Mouse (Mus musculus): Measurements from ENCODE around the gene Sptbn4. TPM values are rescaled to one million over a fixed set of nuclear protein-coding genes. Genes with fewer than 3 reads are reported as not detected.

Gene Sptbn4
- polyA plus RNA-seq, 1 experiment from 2014 or later, result 0.37 TPM

DNA sequence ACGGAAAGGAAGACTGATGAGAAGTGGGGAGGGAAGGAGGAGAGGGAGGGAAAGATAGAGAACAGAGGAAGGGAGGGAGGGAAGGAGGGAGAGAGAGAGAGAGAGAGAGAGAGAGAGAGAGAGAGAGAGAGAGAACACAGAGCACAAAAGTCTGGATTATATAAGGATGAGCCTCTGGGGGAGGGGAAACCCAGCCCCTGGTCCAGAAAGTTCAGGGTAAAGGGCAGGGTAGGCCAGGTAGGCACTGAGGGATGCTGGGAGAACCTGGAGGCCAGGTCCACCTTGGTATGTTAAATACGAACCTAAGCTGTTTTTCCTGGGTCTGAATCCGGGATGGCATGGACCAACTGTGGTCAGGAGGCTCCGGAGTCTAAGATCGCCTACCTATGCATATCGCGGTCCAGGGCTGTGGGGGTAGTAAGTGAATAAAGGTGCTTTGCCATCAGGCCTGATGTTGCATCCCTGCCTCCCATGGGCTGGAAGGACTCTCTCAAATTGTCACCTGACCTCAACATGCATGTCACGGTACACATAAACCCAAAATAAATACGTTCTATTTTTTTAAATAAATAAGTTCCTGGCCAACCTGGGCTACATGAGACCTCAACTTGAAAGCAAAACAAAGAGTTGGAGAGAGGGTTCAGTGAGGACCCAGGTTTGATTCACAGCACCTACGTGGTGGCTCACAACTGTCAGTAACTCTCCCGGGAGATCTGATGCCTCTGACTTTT, 24.1 kb upstream of the Sptbn4 start:
- DNase-seq (ENCODE audit: extremely low spot score, low spot score), result no peak
- Histone ChIP-seq H3K36me3 (replicated peaks) (peaks cover 10% of the 10 kb centered on the region), H3K4me1 (peaks cover 23% of the 10 kb centered on the region), H3K27ac (no peak overlapping the region), H3K4me3 (no peak overlapping the region), H3K9me3 (no peaks in the 10 kb centered on the region), H3K27me3 (ENCODE audit: poor library complexity, severe bottlenecking) (no peaks in the 10 kb centered on the region)
- WGBS, result 93% methylated on average over 11 of the region's 11 CpGs

- DNase-seq (ENCODE audit: extremely low spot score, low spot score), result no peak
- Histone ChIP-seq H3K36me3 (replicated peaks) (no peaks in the 10 kb centered on the region), H3K9me3 (no peaks in the 10 kb centered on the region), H3K27me3 (ENCODE audit: poor library complexity, severe bottlenecking) (no peaks in the 10 kb centered on the region), H3K4me3 (no peak overlapping the region), H3K27ac (no peak overlapping the region), H3K4me1 (peaks cover 9% of the 10 kb centered on the region)
- WGBS, result 46% methylated on average over 4 of the region's 4 CpGs
Observed at GRCm38 (mm10) chr7:27467648-27468047, 20.2 kb upstream of the Sptbn4 start.

DNA sequence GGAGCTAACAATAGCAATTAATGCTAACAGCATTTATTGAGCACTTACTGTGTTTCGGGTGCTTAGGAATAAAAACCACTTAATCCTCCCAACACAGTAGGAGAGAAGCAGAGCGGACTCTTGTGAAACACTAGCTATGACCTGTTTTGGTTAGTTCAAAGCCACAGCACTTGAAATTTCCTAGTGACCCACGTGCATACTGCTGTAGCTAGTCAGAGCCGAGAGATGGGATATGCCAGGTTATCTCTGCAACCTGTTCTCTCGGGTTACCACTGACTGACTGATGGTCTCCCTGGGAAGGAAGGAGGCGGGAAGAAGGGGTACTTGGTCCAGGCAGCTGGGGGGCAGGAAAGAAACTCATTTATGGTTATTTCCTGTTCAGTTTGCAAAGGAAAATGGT, 13.0 kb upstream of the Sptbn4 start:
- no peaks in the 10 kb centered on the region for H3K36me3 ChIP-seq (replicated peaks)
- no peak overlapping the region for H3K4me3 ChIP-seq
- no peaks in the 10 kb centered on the region for H3K27me3 ChIP-seq (ENCODE audit: poor library complexity, severe bottlenecking)
- DNase-seq (ENCODE audit: extremely low spot score, low spot score), result no peak
- H3K9me3 ChIP-seq, result peaks cover 5% of the 10 kb centered on the region; the same call in 1 of the 2 replicates
- no peak overlapping the region for H3K27ac ChIP-seq
- H3K4me1 ChIP-seq, result no peaks in the 10 kb centered on the region
- WGBS, result 86% methylated on average over 6 of the region's 6 CpGs

GRCm38 (mm10) chr7:27459640-27460039, 12.2 kb upstream of the Sptbn4 start:
- Histone ChIP-seq H3K27ac (no peak overlapping the region), H3K36me3 (replicated peaks) (no peaks in the 10 kb centered on the region), H3K9me3 (peaks cover 5% of the 10 kb centered on the region; the same call in 1 of the 2 replicates), H3K4me3 (no peak overlapping the region), H3K27me3 (ENCODE audit: poor library complexity, severe bottlenecking) (no peaks in the 10 kb centered on the region), H3K4me1 (no peaks in the 10 kb centered on the region)
- DNase-seq (ENCODE audit: extremely low spot score, low spot score), result no peak
- WGBS, result 95% methylated on average over 5 of the region's 5 CpGs

DNA sequence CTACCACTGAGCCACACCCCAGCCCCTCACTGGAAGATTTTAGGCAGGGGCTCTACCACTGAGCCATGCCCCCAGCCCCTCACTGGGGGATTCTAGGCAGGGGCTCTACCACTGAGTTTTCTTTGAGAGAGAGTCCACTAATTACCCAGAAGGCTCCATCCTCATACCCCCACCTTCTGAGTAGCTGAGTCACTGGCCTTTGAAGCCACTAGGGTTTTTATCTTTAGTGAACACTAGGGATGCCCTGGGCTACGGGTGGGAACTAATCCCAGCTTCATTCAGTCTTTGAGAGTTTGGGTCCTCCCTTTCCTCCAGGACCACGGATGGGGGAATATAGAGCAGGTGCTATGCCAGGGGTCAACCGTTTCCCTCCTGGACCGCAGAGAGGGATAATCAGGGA, 11.1 kb upstream of the Sptbn4 start:
- WGBS, result 87% methylated on average over 4 of the region's 4 CpGs
- H3K4me1 ChIP-seq, result no peaks in the 10 kb centered on the region
- peaks cover 5% of the 10 kb centered on the region; the same call in 1 of the 2 replicates for H3K9me3 ChIP-seq
- no peak for DNase-seq (ENCODE audit: extremely low spot score, low spot score)
- no peaks in the 10 kb centered on the region for H3K27me3 ChIP-seq (ENCODE audit: poor library complexity, severe bottlenecking)
- no peak overlapping the region for H3K4me3 ChIP-seq
- H3K36me3 ChIP-seq (replicated peaks), result no peaks in the 10 kb centered on the region
- no peak overlapping the region for H3K27ac ChIP-seq

- Histone ChIP-seq H3K27ac (no peak overlapping the region), H3K4me1 (peaks cover 7% of the 10 kb centered on the region; the same call in 1 of the 2 replicates), H3K4me3 (no peak overlapping the region), H3K9me3 (peaks cover 3% of the 10 kb centered on the region; the same call in 1 of the 2 replicates), H3K27me3 (ENCODE audit: poor library complexity, severe bottlenecking) (no peaks in the 10 kb centered on the region), H3K36me3 (replicated peaks) (no peaks in the 10 kb centered on the region)
- no peak for DNase-seq (ENCODE audit: extremely low spot score, low spot score)
- WGBS, result 86% methylated on average over 3 of the region's 3 CpGs
Observed at GRCm38 (mm10) chr7:27455273-27455672, 7.8 kb upstream of the Sptbn4 start.

DNA sequence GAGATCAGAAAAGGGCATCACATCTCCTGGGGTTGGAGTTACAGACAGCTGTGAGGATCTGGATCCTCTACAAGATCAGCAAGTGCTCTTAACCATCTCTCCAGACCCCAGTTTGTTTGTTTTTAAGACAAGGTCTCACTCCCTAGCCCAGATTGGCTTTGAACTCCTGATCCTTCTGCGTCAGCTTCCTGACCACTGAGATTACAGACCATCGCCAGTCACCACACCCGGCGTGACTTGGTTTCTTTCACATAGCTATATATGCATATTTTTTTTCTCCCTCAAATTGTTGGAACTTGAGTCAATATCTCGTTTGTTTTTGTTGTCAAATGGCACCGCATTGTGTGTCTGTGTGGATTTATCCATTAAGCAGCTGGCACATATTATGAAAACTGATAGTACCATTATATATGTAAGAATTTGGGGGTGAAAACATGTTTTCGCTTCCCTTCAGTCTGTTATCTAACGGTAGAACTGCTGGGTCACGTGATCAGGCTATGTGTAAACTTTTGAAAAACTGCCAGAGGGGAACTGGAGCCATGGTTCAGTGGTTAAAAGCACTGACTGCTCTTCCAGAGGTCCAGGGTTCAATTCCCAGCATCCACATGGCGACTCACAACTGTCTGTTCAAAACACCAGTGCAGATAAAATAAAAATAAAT, 7.1 kb upstream of the Sptbn4 start:
- Histone ChIP-seq H3K27me3 (ENCODE audit: poor library complexity, severe bottlenecking) (no peaks in the 10 kb centered on the region), H3K4me3 (no peak overlapping the region), H3K36me3 (replicated peaks) (no peaks in the 10 kb centered on the region), H3K4me1 (peaks cover 7% of the 10 kb centered on the region; the same call in 1 of the 2 replicates), H3K27ac (no peak overlapping the region), H3K9me3 (no peaks in the 10 kb centered on the region)
- WGBS, result 82% methylated on average over 10 of the region's 10 CpGs
- DNase-seq (ENCODE audit: extremely low spot score, low spot score), result no peak

- 55% methylated on average over 13 of the region's 13 CpGs for WGBS
- H3K36me3 ChIP-seq (replicated peaks), result no peaks in the 10 kb centered on the region
Observed at GRCm38 (mm10) chr7:27452206-27452770, 4.8 kb upstream of the Sptbn4 start.

DNA sequence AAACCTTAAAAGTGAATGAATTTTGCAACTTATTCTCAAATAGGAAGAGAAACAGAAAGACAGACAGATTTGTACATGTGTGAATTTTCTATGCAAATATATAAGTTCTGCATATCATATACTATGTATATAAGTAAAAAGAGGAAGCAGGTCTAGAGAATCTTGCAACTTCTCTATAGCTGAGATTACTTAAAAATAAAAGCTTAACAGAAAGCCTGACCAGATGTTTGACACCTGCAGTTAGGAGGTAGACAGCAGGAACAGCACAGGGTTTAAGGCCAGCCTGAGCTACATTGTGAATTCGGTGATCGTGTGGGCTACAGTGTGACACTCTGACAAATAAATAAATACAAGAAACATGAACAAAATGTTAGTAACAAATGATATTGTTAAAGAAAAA, 3.9 kb upstream of the Sptbn4 start:
- peaks cover 27% of the 10 kb centered on the region for H3K4me1 ChIP-seq
- no peak overlapping the region for H3K27ac ChIP-seq
- H3K9me3 ChIP-seq, result no peaks in the 10 kb centered on the region
- no peak overlapping the region for H3K4me3 ChIP-seq
- WGBS, result 94% methylated on average over 2 of the region's 2 CpGs
- no peaks in the 10 kb centered on the region for H3K36me3 ChIP-seq (replicated peaks)
- DNase-seq (ENCODE audit: extremely low spot score, low spot score), result no peak
- peaks cover 24% of the 10 kb centered on the region for H3K27me3 ChIP-seq (ENCODE audit: poor library complexity, severe bottlenecking)

More at GRCm38 (mm10) chr7:27452206-27452770, 4.8 kb upstream of the Sptbn4 start:
- H3K9me3 ChIP-seq, result no peaks in the 10 kb centered on the region
- no peak overlapping the region for H3K27ac ChIP-seq
- H3K4me3 ChIP-seq, result no peak overlapping the region
- H3K4me1 ChIP-seq, result peaks cover 17% of the 10 kb centered on the region
- H3K27me3 ChIP-seq (ENCODE audit: poor library complexity, severe bottlenecking), result peaks cover 15% of the 10 kb centered on the region
- no peak for DNase-seq (ENCODE audit: extremely low spot score, low spot score)

- peaks cover 44% of the 10 kb centered on the region for H3K27me3 ChIP-seq (ENCODE audit: poor library complexity, severe bottlenecking)
- H3K4me1 ChIP-seq, result peaks cover 33% of the 10 kb centered on the region
- no peaks in the 10 kb centered on the region for H3K36me3 ChIP-seq (replicated peaks)
- H3K4me3 ChIP-seq, result no peak overlapping the region
- no peaks in the 10 kb centered on the region for H3K9me3 ChIP-seq
- peak; percentile 50 for DNase-seq (ENCODE audit: extremely low spot score, low spot score)
- 58% methylated on average over 10 of the region's 10 CpGs for WGBS
- H3K27ac ChIP-seq, result no peak overlapping the region
Observed at GRCm38 (mm10) chr7:27449256-27449862, 1.9 kb upstream of the Sptbn4 start.

DNA sequence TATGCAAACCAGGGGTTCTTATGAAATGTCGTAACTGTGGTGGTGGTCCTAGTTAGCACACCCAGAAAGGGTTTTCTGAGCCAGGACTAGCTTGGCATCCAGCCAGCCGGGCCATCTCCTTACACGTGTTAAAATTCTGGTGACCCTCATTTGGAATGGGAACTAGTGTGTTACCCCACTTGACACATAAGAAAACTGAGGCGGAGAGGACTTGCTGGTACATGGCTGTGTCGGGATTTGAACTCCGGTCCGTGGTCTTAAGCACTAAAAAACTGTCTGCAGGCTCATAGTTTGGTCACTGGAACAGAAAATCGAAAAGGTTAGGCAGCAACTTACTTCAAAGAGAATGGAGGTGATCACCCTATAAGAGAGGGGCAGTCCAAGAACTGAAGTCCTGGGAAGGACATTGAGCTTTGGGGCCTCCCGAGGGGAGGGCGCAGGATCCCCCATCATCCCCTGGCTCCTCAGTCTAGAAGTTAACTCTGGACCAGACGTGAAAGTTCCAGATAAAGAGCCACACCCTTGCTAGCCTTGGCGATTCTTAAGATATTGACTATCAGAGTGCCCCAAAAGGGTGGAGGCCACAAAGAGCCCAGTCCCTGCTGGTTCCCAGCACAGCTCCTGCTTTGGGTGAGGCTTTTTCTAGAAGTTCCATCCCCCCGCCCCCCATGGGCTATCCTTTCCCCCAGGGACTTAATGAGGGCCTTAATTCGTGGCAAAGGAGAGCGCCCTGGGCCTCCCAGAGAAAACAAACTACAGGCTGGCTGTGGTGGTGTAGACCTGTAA, 1.1 kb upstream of the Sptbn4 start:
- 56% methylated on average over 15 of the region's 15 CpGs for WGBS
- H3K27me3 ChIP-seq (ENCODE audit: poor library complexity, severe bottlenecking), result peaks cover 48% of the 10 kb centered on the region
- H3K4me1 ChIP-seq, result peaks cover 33% of the 10 kb centered on the region
- peak overlapping the region; percentile 77 for H3K27ac ChIP-seq
- no peaks in the 10 kb centered on the region for H3K9me3 ChIP-seq
- H3K4me3 ChIP-seq, result peak overlapping the region; percentile 66
- no peak for DNase-seq (ENCODE audit: extremely low spot score, low spot score)
- H3K36me3 ChIP-seq (replicated peaks), result no peaks in the 10 kb centered on the region

Data from forebrain, embryonic 10.5 days (tissue).